Mouse (Mus musculus): ENCODE results near the gene Cers6. TPM values are rescaled to one million over a fixed set of nuclear protein-coding genes. Genes with fewer than 3 reads are reported as not detected.

Gene Cers6
- polyA plus RNA-seq, 1 experiment = not detected

GRCm38 (mm10) chr2:69104511-69105145 is 243.4 kb downstream of the Cers6 start:
- H3K4me3 ChIP-seq (ENCODE audit: insufficient read depth, low read depth, low read length) = no peak overlapping the region
- WGBS = 39% methylated on average over 10 of the region's 10 CpGs
- peak overlapping the region; percentile 17; the same call in 1 of the 2 replicates for H3K27ac ChIP-seq (ENCODE audit: insufficient read depth, low read depth, low read length)
- no peak for TF ChIP-seq CTCF (IDR thresholded peaks at IDR 0.05; ENCODE audit: insufficient read depth, low read depth, low read length)
- TF ChIP-seq POLR2A (IDR thresholded peaks at IDR 0.05; ENCODE audit: insufficient read depth, low read depth, low read length) = no peak
- H3K4me1 ChIP-seq (ENCODE audit: control insufficient read depth, insufficient read depth, low read length) = peaks cover 10% of the 10 kb centered on the region

- WGBS = 30% methylated on average over 5 of the region's 5 CpGs
- H3K4me3 ChIP-seq (ENCODE audit: insufficient read depth, low read depth, low read length) = no peak overlapping the region
- peak overlapping the region; percentile 49 for H3K27ac ChIP-seq (ENCODE audit: insufficient read depth, low read depth, low read length)
- no peak for TF ChIP-seq POLR2A (IDR thresholded peaks at IDR 0.05; ENCODE audit: insufficient read depth, low read depth, low read length)
- no peak for TF ChIP-seq CTCF (IDR thresholded peaks at IDR 0.05; ENCODE audit: insufficient read depth, low read depth, low read length)
- H3K4me1 ChIP-seq (ENCODE audit: control insufficient read depth, insufficient read depth, low read length) = peaks cover 7% of the 10 kb centered on the region
Measured at GRCm38 (mm10) chr2:69109246-69109645, 248.0 kb downstream of the Cers6 start.

GRCm38 (mm10) chr2:69109710-69110109 is 248.5 kb downstream of the Cers6 start:
- TF ChIP-seq CTCF (IDR thresholded peaks at IDR 0.05; ENCODE audit: insufficient read depth, low read depth, low read length) = no peak
- no peak for TF ChIP-seq POLR2A (IDR thresholded peaks at IDR 0.05; ENCODE audit: insufficient read depth, low read depth, low read length)
- Histone ChIP-seq H3K27ac (ENCODE audit: insufficient read depth, low read depth, low read length) (peak overlapping the region; percentile 49), H3K4me3 (ENCODE audit: insufficient read depth, low read depth, low read length) (no peak overlapping the region), H3K4me1 (ENCODE audit: control insufficient read depth, insufficient read depth, low read length) (peaks cover 7% of the 10 kb centered on the region)
- 15% methylated on average over 7 of the region's 7 CpGs for WGBS

- peaks cover 5% of the 10 kb centered on the region for H3K4me1 ChIP-seq (ENCODE audit: control insufficient read depth, insufficient read depth, low read length)
- 91% methylated on average over 5 of the region's 5 CpGs for WGBS
- H3K27ac ChIP-seq (ENCODE audit: insufficient read depth, low read depth, low read length) = no peak overlapping the region
- TF ChIP-seq POLR2A (IDR thresholded peaks at IDR 0.05; ENCODE audit: insufficient read depth, low read depth, low read length) = no peak
- no peak for TF ChIP-seq CTCF (IDR thresholded peaks at IDR 0.05; ENCODE audit: insufficient read depth, low read depth, low read length)
- no peak overlapping the region for H3K4me3 ChIP-seq (ENCODE audit: insufficient read depth, low read depth, low read length)
Measured at GRCm38 (mm10) chr2:69112609-69113008, 251.4 kb downstream of the Cers6 start.

- TF ChIP-seq CTCF (IDR thresholded peaks at IDR 0.05; ENCODE audit: insufficient read depth, low read depth, low read length) (no peak), POLR2A (IDR thresholded peaks at IDR 0.05; ENCODE audit: insufficient read depth, low read depth, low read length) (no peak)
- Histone ChIP-seq H3K4me1 (ENCODE audit: control insufficient read depth, insufficient read depth, low read length) (no peaks in the 10 kb centered on the region), H3K4me3 (ENCODE audit: insufficient read depth, low read depth, low read length) (no peak overlapping the region), H3K27ac (ENCODE audit: insufficient read depth, low read depth, low read length) (no peak overlapping the region)
- WGBS = 43% methylated on average over 10 of the region's 10 CpGs
Measured at GRCm38 (mm10) chr2:69113829-69114547, 252.7 kb downstream of the Cers6 start.

- H3K27ac ChIP-seq (ENCODE audit: insufficient read depth, low read depth, low read length) = no peak overlapping the region
- no peak for TF ChIP-seq CTCF (IDR thresholded peaks at IDR 0.05; ENCODE audit: insufficient read depth, low read depth, low read length)
- 96% methylated on average over 3 of the region's 3 CpGs for WGBS
- H3K4me3 ChIP-seq (ENCODE audit: insufficient read depth, low read depth, low read length) = no peak overlapping the region
- H3K4me1 ChIP-seq (ENCODE audit: control insufficient read depth, insufficient read depth, low read length) = no peaks in the 10 kb centered on the region
Measured at GRCm38 (mm10) chr2:69115921-69116320, 254.7 kb downstream of the Cers6 start.

- Histone ChIP-seq H3K4me1 (ENCODE audit: control insufficient read depth, insufficient read depth, low read length) (no peaks in the 10 kb centered on the region), H3K4me3 (ENCODE audit: insufficient read depth, low read depth, low read length) (no peak overlapping the region), H3K27ac (ENCODE audit: insufficient read depth, low read depth, low read length) (no peak overlapping the region)
- TF ChIP-seq POLR2A (IDR thresholded peaks at IDR 0.05; ENCODE audit: insufficient read depth, low read depth, low read length) (no peak), CTCF (IDR thresholded peaks at IDR 0.05; ENCODE audit: insufficient read depth, low read depth, low read length) (no peak)
- WGBS = 70% methylated on average over 4 of the region's 4 CpGs
Measured at GRCm38 (mm10) chr2:69116767-69117166, 255.5 kb downstream of the Cers6 start.

- H3K27ac ChIP-seq (ENCODE audit: insufficient read depth, low read depth, low read length) = no peak overlapping the region
- no peaks in the 10 kb centered on the region for H3K4me1 ChIP-seq (ENCODE audit: control insufficient read depth, insufficient read depth, low read length)
- TF ChIP-seq POLR2A (IDR thresholded peaks at IDR 0.05; ENCODE audit: insufficient read depth, low read depth, low read length) = no peak
- WGBS = 96% methylated on average over 1 of the region's 1 CpGs
- no peak overlapping the region for H3K4me3 ChIP-seq (ENCODE audit: insufficient read depth, low read depth, low read length)
Measured at GRCm38 (mm10) chr2:69118994-69119393, 257.8 kb downstream of the Cers6 start.

- Histone ChIP-seq H3K4me1 (ENCODE audit: control insufficient read depth, insufficient read depth, low read length) (no peaks in the 10 kb centered on the region), H3K4me3 (ENCODE audit: insufficient read depth, low read depth, low read length) (no peak overlapping the region), H3K27ac (ENCODE audit: insufficient read depth, low read depth, low read length) (no peak overlapping the region)
- no peak for TF ChIP-seq POLR2A (IDR thresholded peaks at IDR 0.05; ENCODE audit: insufficient read depth, low read depth, low read length)
- 86% methylated on average over 2 of the region's 2 CpGs for WGBS
Measured at GRCm38 (mm10) chr2:69119718-69120117, 258.5 kb downstream of the Cers6 start.

All from olfactory bulb, adult 2 months (tissue).